In genomic region chr12:11221524-11222330, GRCm38 (mm10) we compare ENCODE assay signal across 8 mouse cellular contexts. TPM values are rescaled to one million over a fixed set of nuclear protein-coding genes. Genes with fewer than 3 reads are reported as not detected.
DNase-seq lines count a peak whose midpoint lies in the region; ATAC-seq and TF ChIP-seq lines count a peak whose summit lies in the region.

No protein-coding gene starts in this region.

- peak overlapping the region; percentile 8; the same call in 1 of the 2 replicates for H3K4me3 ChIP-seq in E14TG2a.4 (replicated peaks; ENCODE audit: low read length)
- no peak overlapping the region for H3K4me3 ChIP-seq in heart, embryonic 12.5 days
- no peak overlapping the region for H3K4me3 ChIP-seq in limb, embryonic 14.5 days (replicated peaks; ENCODE audit: low read length)

- H3K4me1 ChIP-seq in E14TG2a.4 (replicated peaks; ENCODE audit: low read depth, low read length) = peaks cover 71% of the 10 kb centered on the region
- H3K4me1 ChIP-seq in heart, embryonic 12.5 days (replicated peaks) = peaks cover 28% of the 10 kb centered on the region
- H3K4me1 ChIP-seq in limb, embryonic 14.5 days (ENCODE audit: control insufficient read depth, insufficient read depth, low read length) = no peaks in the 10 kb centered on the region

- TF ChIP-seq POLR2A in limb, embryonic 14.5 days (IDR thresholded peaks at IDR 0.05; ENCODE audit: borderline replicate concordance, extremely low read depth, insufficient read depth, insufficient read length) = no peak

- H3K9me3 ChIP-seq in E14TG2a.4 (ENCODE audit: low read length) = no peaks in the 10 kb centered on the region
- no peaks in the 10 kb centered on the region for H3K9me3 ChIP-seq in heart, embryonic 12.5 days (replicated peaks)
- H3K9me3 ChIP-seq in limb, embryonic 14.5 days (ENCODE audit: control insufficient read depth, low read length) = no peaks in the 10 kb centered on the region

- peak; percentile 33 for DNase-seq in embryo, embryonic 9.5 days (ENCODE audit: extremely low spot score)
- peak; percentile 83 for DNase-seq in limb, embryonic 14.5 days (ENCODE audit: low spot score)
- no peak for DNase-seq in thymus, adult 18-20 months
- DNase-seq in right cerebral cortex, postnatal 36 days (ENCODE audit: low spot score in 2 of 2) = no peak
- DNase-seq in c-Kit-positive CD71-positive TER-119-positive erythroid progenitor cells, embryonic 14.5 days (ENCODE audit: low spot score) = no peak
- DNase-seq in spleen, postnatal 36 days (ENCODE audit: low spot score in 2 of 2) = no peak

- H3K4me2 ChIP-seq in heart, embryonic 12.5 days = peak overlapping the region; percentile 23
- H3K4me2 ChIP-seq in limb, embryonic 14.5 days (replicated peaks; ENCODE audit: low read depth, low read length, severe bottlenecking) = peak overlapping the region; percentile 25

- H3K9ac ChIP-seq in heart, embryonic 12.5 days = no peak overlapping the region
- no peak overlapping the region for H3K9ac ChIP-seq in limb, embryonic 14.5 days (ENCODE audit: low read depth, low read length, severe bottlenecking)

- no peaks in the 10 kb centered on the region for H3K36me3 ChIP-seq in E14TG2a.4 (ENCODE audit: insufficient read depth, low read length)
- no peaks in the 10 kb centered on the region for H3K36me3 ChIP-seq in heart, embryonic 12.5 days
- H3K36me3 ChIP-seq in limb, embryonic 14.5 days (ENCODE audit: control insufficient read depth, insufficient read depth, low read length) = no peaks in the 10 kb centered on the region

- 41% methylated on average over 20 of the region's 20 CpGs for WGBS in heart, embryonic 12.5 days
- WGBS in limb, embryonic 14.5 days = 27% methylated on average over 20 of the region's 20 CpGs

- H3K27me3 ChIP-seq in E14TG2a.4 (ENCODE audit: insufficient read depth, low read length) = no peaks in the 10 kb centered on the region
- no peaks in the 10 kb centered on the region for H3K27me3 ChIP-seq in heart, embryonic 12.5 days (replicated peaks)
- no peaks in the 10 kb centered on the region for H3K27me3 ChIP-seq in limb, embryonic 14.5 days (ENCODE audit: control insufficient read depth, insufficient read depth, low read length)

- ATAC-seq in heart, embryonic 12.5 days (ENCODE audit: insufficient number of reproducible peaks, low FRiP score) = no peak; the same call in 1 of the 2 replicates
- ATAC-seq in limb, embryonic 14.5 days (ENCODE audit: low FRiP score, low read depth) = peak; percentile 92

- no peak for TF ChIP-seq CTCF in E14TG2a.4 (conservative IDR thresholded peaks at IDR 0.05; ENCODE audit: low read length)

- peak overlapping the region; percentile 9 for H3K27ac ChIP-seq in heart, embryonic 12.5 days (ENCODE audit: poor library complexity, severe bottlenecking)
- H3K27ac ChIP-seq in limb, embryonic 14.5 days (replicated peaks; ENCODE audit: low read depth, low read length) = peak overlapping the region; percentile 76

RNA-seq across cellular contexts. Expression of gene Msgn1, which starts 13.0 kb away (rescaled TPM):
- not detected in 2 replicates for polyA plus RNA-seq in heart, embryonic 12.5 days (2016; fragmentation: Nextera tagmentation; extraction: Ambion mirVana)
- polyA plus RNA-seq in limb, embryonic 14.5 days (2012; rRNA removed) = 0.15 TPM in 1 of 2 replicates, not detected in the other
- polyA plus RNA-seq in limb, embryonic 14.5 days (2014; fragmentation: Nextera tagmentation; extraction: Ambion mirVana) = not detected in 2 replicates

RNA-seq across cellular contexts. Expression of gene Gen1, which starts 43.9 kb away (rescaled TPM):
- 7.4 and 8.3 TPM in 2 replicates for polyA plus RNA-seq in heart, embryonic 12.5 days (2016; fragmentation: Nextera tagmentation; extraction: Ambion mirVana)
- 4.9 and 5.9 TPM in 2 replicates for polyA plus RNA-seq in limb, embryonic 14.5 days (2012; rRNA removed)
- 7.0 and 8.3 TPM in 2 replicates for polyA plus RNA-seq in limb, embryonic 14.5 days (2014; fragmentation: Nextera tagmentation; extraction: Ambion mirVana)

RNA-seq across cellular contexts. Expression of gene Smc6, which starts 44.0 kb away (rescaled TPM):
- 124 and 125 TPM in 2 replicates for polyA plus RNA-seq in heart, embryonic 12.5 days (2016; fragmentation: Nextera tagmentation; extraction: Ambion mirVana)
- polyA plus RNA-seq in limb, embryonic 14.5 days (2012; rRNA removed) = 40.6 and 71.8 TPM in 2 replicates
- polyA plus RNA-seq in limb, embryonic 14.5 days (2014; fragmentation: Nextera tagmentation; extraction: Ambion mirVana) = 122 and 126 TPM in 2 replicates

Comparison
In these comparisons a context has a peak if more than half of its experiments do, and no peak if none do; other contexts are left out.
1. DNase-seq: peak in embryo, embryonic 9.5 days (single experiment) and limb, embryonic 14.5 days (single experiment); none in thymus, adult 18-20 months (0 of 2), right cerebral cortex, postnatal 36 days (0 of 2), c-Kit-positive CD71-positive TER-119-positive erythroid progenitor cells, embryonic 14.5 days (single experiment) and spleen, postnatal 36 days (0 of 2).